Mouse (Mus musculus) inflammation-experienced regulatory T-cells, adult 6 months (primary cell): ENCODE data around the gene Kcnj11. TPM values are rescaled to one million over a fixed set of nuclear protein-coding genes. Genes with fewer than 3 reads are reported as not detected.

Experiments used
- ATAC-seq: one replicate; pipeline ENCODE4 v1.8.0; 2017
- polyA plus RNA-seq, 3 experiments: library from polyadenylated mRNA; unstranded; fragments of 100-300 nt; shearing (Covaris generic); gene quantifications; one replicate each; pipeline ENCODE4 v1.2.1; 2017

Kcnj11 gene
- polyA plus RNA-seq, 3 experiments from 2014 or later: not detected

DNA sequence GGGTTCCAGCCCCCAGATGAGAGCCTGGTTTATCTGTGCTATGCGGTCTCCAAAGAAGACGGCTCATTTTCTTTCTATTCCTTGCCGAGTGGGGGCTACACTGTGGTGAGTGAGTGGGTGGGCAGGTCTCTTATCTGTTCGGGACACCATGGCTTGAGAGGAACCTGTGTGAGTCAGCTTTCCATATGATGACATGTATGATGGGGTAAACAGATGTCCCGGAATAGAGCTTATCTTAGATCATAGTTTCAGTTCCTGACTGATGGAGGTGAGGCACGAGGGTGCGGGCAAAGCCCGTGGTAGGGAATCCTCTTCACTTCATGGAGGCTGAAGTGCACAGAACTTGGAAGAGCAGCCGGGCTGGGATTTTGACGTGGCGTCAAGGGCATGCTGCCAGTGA lies 54.7 kb downstream of the Kcnj11 start:
- ATAC-seq: no peak

DNA sequence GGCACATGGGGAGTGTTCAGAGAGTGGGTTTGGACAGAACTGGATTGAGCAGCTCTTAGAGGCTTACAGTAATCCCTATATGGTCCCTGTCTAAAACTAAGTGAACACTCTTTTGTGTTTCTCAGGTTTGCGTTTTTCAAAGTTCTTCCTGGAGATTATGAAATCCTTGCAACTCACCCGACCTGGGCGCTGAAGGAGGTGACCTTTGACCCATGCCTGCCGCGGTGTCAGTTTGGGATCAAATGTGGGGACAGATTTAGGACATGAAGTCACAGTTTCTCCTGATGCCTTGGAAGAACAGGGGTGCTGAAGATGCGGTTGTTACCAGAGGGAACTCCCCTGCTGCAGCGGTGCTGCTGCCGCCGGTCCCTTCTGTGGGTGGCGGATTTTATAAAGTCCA lies 56.5 kb downstream of the Kcnj11 start:
- ATAC-seq: no peak

Other genes starting within 250 kb of the Kcnj11 start
- gene Kdelr1, start 228.0 kb downstream of the Kcnj11 start, polyA plus RNA-seq: 10 to 100 TPM; 18.9 to 39.3 (median 36.9) TPM
- not detected for gene Grin2d, start 222.4 kb downstream of the Kcnj11 start, polyA plus RNA-seq
- under 1 TPM in 1 of 3 experiments, not detected in 2; 0.52 TPM for gene Syngr4, start 204.1 kb downstream of the Kcnj11 start, polyA plus RNA-seq
- 1 to 10 TPM; 3.7 to 7.0 (median 5.0) TPM for gene Tmem143, start 203.8 kb downstream of the Kcnj11 start, polyA plus RNA-seq
- gene Emp3, start 179.4 kb downstream of the Kcnj11 start, polyA plus RNA-seq: 100 to 1,000 TPM; 512 to 771 (median 583) TPM
- 1 to 10 TPM; 1.4 to 1.8 (median 1.4) TPM for gene Ccdc114, start 176.7 kb downstream of the Kcnj11 start, polyA plus RNA-seq
- not detected for gene Abcc6, start 70.5 kb downstream of the Kcnj11 start, polyA plus RNA-seq
- gene Nomo1, start 67.1 kb downstream of the Kcnj11 start, polyA plus RNA-seq: 10 to 100 TPM; 18.2 to 22.0 (median 21.4) TPM
- not detected for gene Abcc8, start 79.3 kb upstream of the Kcnj11 start, polyA plus RNA-seq
- not detected for gene Ush1c, start 137.7 kb upstream of the Kcnj11 start, polyA plus RNA-seq
- gene Otog, start 140.2 kb upstream of the Kcnj11 start, polyA plus RNA-seq: not detected